In genomic region chr6:53804145-53804544, GRCm38 (mm10) we compare ENCODE assay signal across 25 mouse cellular contexts. TPM values are rescaled to one million over a fixed set of nuclear protein-coding genes. Genes with fewer than 3 reads are reported as not detected.
DNase-seq lines count a peak whose midpoint lies in the region; ATAC-seq and TF ChIP-seq lines count a peak whose summit lies in the region.
"Had no signal": no experiment of that assay in that cellular context is flagged by ENCODE, and none has a peak within 500 bp of the region (broad histone marks: within the 10 kb centered on the region; RNA-seq: fewer than 3 reads in every experiment).

No protein-coding gene starts in this region.

- H3K36me3 ChIP-seq in kidney, adult 2 months (ENCODE audit: control insufficient read depth, insufficient read depth, low read length): no peaks in the 10 kb centered on the region
- H3K36me3 ChIP-seq: embryonic facial prominence, embryonic 12.5 days; embryonic facial prominence, embryonic 15.5 days; heart, embryonic 12.5 days; heart, embryonic 15.5 days had no signal

- peaks cover 6% of the 10 kb centered on the region; the same call in 1 of the 2 replicates for H3K4me1 ChIP-seq in kidney, adult 2 months (ENCODE audit: control insufficient read depth, insufficient read depth, low read length)

- H3K4me3 ChIP-seq in kidney, adult 2 months (ENCODE audit: insufficient read depth, low read depth, low read length): no peak overlapping the region
- H3K4me3 ChIP-seq: embryonic facial prominence, embryonic 12.5 days; embryonic facial prominence, embryonic 15.5 days; forebrain, embryonic 13.5 days; heart, embryonic 12.5 days; heart, embryonic 15.5 days had no signal

- no peak overlapping the region for H3K27ac ChIP-seq in kidney, adult 2 months (ENCODE audit: insufficient read depth, low read depth, low read length)
- H3K27ac ChIP-seq: embryonic facial prominence, embryonic 12.5 days; embryonic facial prominence, embryonic 15.5 days; forebrain, embryonic 13.5 days; heart, embryonic 15.5 days; hindbrain, embryonic 14.5 days; hindbrain, postnatal 0 days had no signal

- no peak for TF ChIP-seq CTCF in kidney, adult 2 months (conservative IDR thresholded peaks at IDR 0.05; ENCODE audit: insufficient read depth, insufficient read length, low read depth, low read length)

- WGBS in kidney, adult 2 months: 74% methylated on average over 6 of the region's 6 CpGs

- no peak for ATAC-seq in cerebellum, adult (ENCODE audit: insufficient number of reproducible peaks, low FRiP score, low TSS enrichment)
- ATAC-seq: forebrain, embryonic 13.5 days; forebrain, embryonic 16.5 days; hindbrain, postnatal 0 days; inflammation-experienced regulatory T-cells, adult 6 months; intestine, embryonic 16.5 days had no signal

- TF ChIP-seq POLR2A in kidney, adult 2 months (IDR thresholded peaks at IDR 0.05; ENCODE audit: low read depth, low read length): no peak

- H3K27me3 ChIP-seq in kidney, adult 2 months (replicated peaks; ENCODE audit: control insufficient read depth, insufficient read depth, low read length): no peaks in the 10 kb centered on the region
- H3K27me3 ChIP-seq: embryonic facial prominence, embryonic 12.5 days; embryonic facial prominence, embryonic 15.5 days; forebrain, embryonic 13.5 days; heart, embryonic 12.5 days; heart, embryonic 15.5 days had no signal

- DNase-seq in gastrocnemius, adult 18-20 months (ENCODE audit: low spot score): peak; percentile 24
- DNase-seq in gastrocnemius, postnatal 25 days: no peak
- peak; percentile 22 for DNase-seq in kidney, adult 2 months
- no peak for DNase-seq in kidney, postnatal 10 days
- peak; percentile 84 for DNase-seq in 3T3-L1 (ENCODE audit: low read depth, low spot score)
- DNase-seq in Muller cell, postnatal 12 days (ENCODE audit: inconsistent ontology term): peak; percentile 73
- DNase-seq: cerebellum, adult 11 months; cerebellum, adult 2 months; cerebellum, adult 9-11 months; cerebellum, postnatal 25 days; heart, postnatal 10 days; heart, postnatal 36 days; kidney, adult 18-20 months had no signal

RNA-seq across cellular contexts. Expression of gene Tril, which starts 16.5 kb away (rescaled TPM):
- 1 to 10 TPM; 1.7 to 2.0 TPM for total RNA-seq in gastrocnemius, adult 18-20 months (2021)
- total RNA-seq in gastrocnemius, postnatal 25 days (2021): 1 to 10 TPM; 3.6 to 3.8 TPM
- polyA plus RNA-seq in kidney, adult 2 months (2012; rRNA removed): 17.3 and 18.9 TPM in 2 replicates
- total RNA-seq: common myeloid progenitor, adult 5-6 weeks had no signal
- polyA plus RNA-seq: inflammation-experienced regulatory T-cells, adult 6 months had no signal

Comparison
In these comparisons a context has a peak if more than half of its experiments do, and no peak if none do; other contexts are left out.
1. DNase-seq: peak in gastrocnemius, adult 18-20 months (single experiment), kidney, adult 2 months (single experiment), 3T3-L1 (single experiment) and Muller cell, postnatal 12 days (single experiment); none in gastrocnemius, postnatal 25 days (single experiment) and kidney, postnatal 10 days (single experiment).